Mouse (Mus musculus): ENCODE results near the gene Lbhd1.

GRCm38 (mm10) chr19:8941136-8941514 is 57.6 kb downstream of the Lbhd1 start:
- TF ChIP-seq POLR2A (IDR thresholded peaks at IDR 0.05; ENCODE audit: extremely low read depth, insufficient read depth, low read length): no peak
- TF ChIP-seq CTCF (IDR thresholded peaks at IDR 0.05; ENCODE audit: low read depth, low read length): no peak
